Mouse (Mus musculus) liver, embryonic 14.5 days (tissue): ENCODE measurements at regions not wholly inside any gene's neighbourhood (a gene's known extent, or its start where the extent isn't known, plus 50 kb on each side); places are given as distances from the start of the nearest gene placed in this dataset.

Experiments used
- ATAC-seq: fragments of 200-750 bp; cut with Nextera tagmentation; 2 replicates; pipeline ENCODE4 v1.8.0; 2017; ENCODE audit warnings: moderate number of reproducible peaks, mild to moderate bottlenecking, moderate library complexity; ENCODE audit not compliant: insufficient read depth
- DNase-seq, 3 experiments: peaks; one replicate each; pipeline ENCODE4 v3.0.0-alpha.2; 2012 to 2013; ENCODE audit warnings: low read depth in 3 of 3, low spot score in 3 of 3
- H3K27ac ChIP-seq: fragments of 300-500 bp; sonication (generic); 2 replicates; pipeline ENCODE4 v1.5.1; 2014; ENCODE audit warnings: moderate library complexity, mild to moderate bottlenecking, control low read depth, inconsistent platforms
- H3K27me3 ChIP-seq: fragments of 300-500 bp; sonication (generic); 2 replicates; pipeline ENCODE4 v1.6.1; 2014; ENCODE audit warnings: mild to moderate bottlenecking, low read length, moderate library complexity; ENCODE audit not compliant: control insufficient read depth, insufficient read depth
- H3K36me3 ChIP-seq: fragments of 300-500 bp; sonication (generic); replicated peaks from 2 replicates; pipeline ENCODE4 v1.6.1; 2014; ENCODE audit warnings: low read depth; ENCODE audit not compliant: control insufficient read depth, insufficient read depth
- H3K4me1 ChIP-seq, 2 experiments: fragments of 200-500 bp in 1 of 2; fragments of 300-500 bp in 1 of 2; sonication (generic) in 1 of 2; replicated peaks; 2 replicates each; pipeline ENCODE4 v1.6.1; 2012 to 2014; ENCODE audit warnings: antibody characterized with exemption in 1 of 2, inconsistent platforms in 1 of 2, low read length in 1 of 2; ENCODE audit not compliant: control insufficient read depth in 2 of 2, insufficient read depth in 2 of 2
- H3K4me2 ChIP-seq: fragments of 300-500 bp; sonication (generic); 2 replicates; pipeline ENCODE4 v1.6.1; 2014; ENCODE audit warnings: low read depth, mild to moderate bottlenecking, control low read depth, moderate library complexity
- H3K4me3 ChIP-seq, 2 experiments: fragments of 200-500 bp in 1 of 2; fragments of 300-500 bp in 1 of 2; sonication (generic) in 1 of 2; 2 replicates each; pipeline ENCODE4 v1.5.1; 2012 to 2014; ENCODE audit warnings: low read depth in 2 of 2, low read length in 2 of 2, mild to moderate bottlenecking in 2 of 2, control low read depth in 1 of 2, inconsistent platforms in 1 of 2, moderate library complexity in 1 of 2; ENCODE audit not compliant: insufficient read depth in 1 of 2
- H3K9ac ChIP-seq: fragments of 300-500 bp; sonication (generic); replicated peaks from 2 replicates; pipeline ENCODE4 v1.6.1; 2014; ENCODE audit warnings: mild to moderate bottlenecking, control low read depth, moderate library complexity
- H3K9me3 ChIP-seq: fragments of 300-500 bp; sonication (generic); 2 replicates; pipeline ENCODE4 v1.6.1; 2016; ENCODE audit warnings: low read length, mixed read lengths; ENCODE audit not compliant: control insufficient read depth
- CTCF ChIP-seq: IDR thresholded peaks from 2 replicates; pipeline ENCODE4 v1.5.1; 2016; ENCODE audit warnings: antibody characterized with exemption, low read depth, control low read depth
- EP300 ChIP-seq: IDR thresholded peaks from 2 replicates; pipeline ENCODE4 v1.6.1; 2016; ENCODE audit warnings: antibody characterized with exemption, low read depth
- WGBS: fragments of 180-500 bp; shearing (Covaris S2); extraction: QIAGEN DNeasy Blood & Tissue Kit; methylation state at CpG from one replicate; pipeline ENCODE4 v1.1.7; 2014; ENCODE audit not compliant: insufficient replicate concordance; 5-methylcytosine and 5-hydroxymethylcytosine counted together

DNA sequence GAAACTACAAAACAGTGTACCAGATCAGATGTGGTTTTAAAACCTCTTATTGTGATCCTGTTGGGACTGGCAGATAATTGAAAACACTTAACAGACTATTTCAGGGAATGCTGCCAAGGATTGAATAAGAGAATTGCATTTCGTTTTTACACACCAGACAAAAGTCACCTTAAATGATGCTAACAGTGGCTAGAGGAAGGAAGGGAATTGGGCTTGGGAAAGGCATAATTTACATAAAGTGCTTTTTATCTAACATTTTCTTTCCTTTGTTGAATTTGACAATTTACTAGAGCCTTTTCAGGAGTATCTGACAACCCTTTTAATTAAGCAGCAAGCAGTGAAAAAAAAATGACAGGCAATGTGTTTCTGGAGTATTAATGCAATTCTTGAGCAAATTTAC is 250.9 kb downstream of the Hdgfl1 start:
- no peaks in the 10 kb centered on the region for H3K4me1 ChIP-seq
- TF ChIP-seq CTCF (no peak), EP300 (no peak)
- H3K4me2 ChIP-seq, result no peak overlapping the region
- 43% methylated on average over 1 of the region's 1 CpGs for WGBS
- H3K9me3 ChIP-seq, result no peaks in the 10 kb centered on the region
- no peak overlapping the region for H3K27ac ChIP-seq
- DNase-seq (no peak), ATAC-seq (no peak)
- H3K9ac ChIP-seq, result no peak overlapping the region
- no peaks in the 10 kb centered on the region for H3K36me3 ChIP-seq
- H3K4me3 ChIP-seq, result no peak overlapping the region
- no peaks in the 10 kb centered on the region for H3K27me3 ChIP-seq

DNA sequence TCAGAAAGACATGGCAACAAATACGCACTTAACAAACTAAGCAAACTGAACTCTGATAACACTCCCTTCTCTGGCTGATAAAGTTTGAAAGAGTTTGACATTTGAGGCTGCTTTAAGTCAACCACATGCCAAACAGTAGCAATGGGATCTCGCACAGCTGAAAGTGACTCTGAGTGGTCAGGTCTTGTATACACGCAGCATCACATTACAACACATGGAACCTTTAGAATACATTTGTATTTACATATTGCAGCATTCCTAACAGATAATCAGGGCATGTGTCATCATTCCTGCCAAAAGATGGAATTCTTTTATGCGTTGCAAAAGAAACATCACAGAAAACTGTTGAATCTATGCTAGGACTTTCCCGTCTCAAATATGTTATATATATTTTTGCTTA is 251.5 kb downstream of the Hdgfl1 start:
- ATAC-seq (no peak), DNase-seq (no peak)
- H3K4me3 ChIP-seq, result no peak overlapping the region
- no peaks in the 10 kb centered on the region for H3K9me3 ChIP-seq
- no peak overlapping the region for H3K9ac ChIP-seq
- H3K4me1 ChIP-seq, result no peaks in the 10 kb centered on the region
- H3K27me3 ChIP-seq, result no peaks in the 10 kb centered on the region
- WGBS, result 70% methylated on average over 5 of the region's 5 CpGs
- no peaks in the 10 kb centered on the region for H3K36me3 ChIP-seq
- no peak for TF ChIP-seq EP300
- no peak overlapping the region for H3K27ac ChIP-seq
- H3K4me2 ChIP-seq, result no peak overlapping the region

DNA sequence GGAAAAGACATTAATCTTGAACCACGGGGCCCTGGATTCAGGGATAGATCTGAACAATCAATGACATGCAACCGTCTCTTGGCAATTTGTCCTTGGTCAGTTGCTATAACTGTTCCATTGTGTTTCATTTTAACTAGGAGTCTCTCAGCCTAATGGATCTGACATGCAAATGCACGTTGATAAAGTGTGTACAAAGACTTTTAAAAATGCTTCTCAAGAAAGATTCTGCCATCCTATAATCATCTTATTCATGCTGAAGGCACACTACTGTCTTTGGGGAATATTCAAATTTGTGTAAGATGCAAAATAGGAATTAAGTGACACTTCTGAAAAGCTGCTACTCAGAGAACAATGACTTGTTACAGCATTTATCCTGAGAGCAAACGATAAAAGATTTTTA is 252.3 kb downstream of the Hdgfl1 start:
- Histone ChIP-seq H3K9me3 (no peaks in the 10 kb centered on the region), H3K36me3 (no peaks in the 10 kb centered on the region), H3K4me2 (no peak overlapping the region), H3K27me3 (no peaks in the 10 kb centered on the region), H3K9ac (no peak overlapping the region), H3K27ac (no peak overlapping the region), H3K4me1 (no peaks in the 10 kb centered on the region), H3K4me3 (no peak overlapping the region)
- no peak for TF ChIP-seq CTCF
- TF ChIP-seq EP300, result no peak
- no peak for ATAC-seq
- no peak for DNase-seq
- 48% methylated on average over 4 of the region's 4 CpGs for WGBS

DNA sequence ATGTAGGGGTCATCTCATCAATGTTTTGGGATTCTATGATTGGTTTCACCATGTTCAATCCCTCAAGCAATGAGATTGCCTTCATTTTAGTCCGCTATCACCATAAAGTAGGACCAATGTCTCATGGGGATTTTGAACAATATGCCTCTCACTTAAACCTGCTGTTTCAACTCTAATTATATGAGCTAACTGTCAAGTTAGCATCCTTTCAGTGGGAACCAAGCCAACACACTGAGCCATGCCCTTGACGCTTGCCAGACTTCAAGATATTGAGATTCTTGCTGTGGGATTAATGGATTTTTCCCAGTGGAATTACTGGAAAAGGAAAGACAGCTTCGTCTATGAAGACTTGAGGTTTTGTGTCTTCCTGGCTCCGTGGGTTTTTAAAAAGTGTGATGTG is 259.5 kb downstream of the Hdgfl1 start:
- no peaks in the 10 kb centered on the region for H3K36me3 ChIP-seq
- 46% methylated on average over 4 of the region's 4 CpGs for WGBS
- no peaks in the 10 kb centered on the region for H3K27me3 ChIP-seq
- no peak overlapping the region for H3K4me3 ChIP-seq
- H3K4me1 ChIP-seq, result no peaks in the 10 kb centered on the region
- ATAC-seq (no peak), DNase-seq (no peak)
- H3K4me2 ChIP-seq, result no peak overlapping the region
- no peak overlapping the region for H3K9ac ChIP-seq
- TF ChIP-seq CTCF (no peak), EP300 (no peak)
- no peak overlapping the region for H3K27ac ChIP-seq
- H3K9me3 ChIP-seq, result no peaks in the 10 kb centered on the region

DNA sequence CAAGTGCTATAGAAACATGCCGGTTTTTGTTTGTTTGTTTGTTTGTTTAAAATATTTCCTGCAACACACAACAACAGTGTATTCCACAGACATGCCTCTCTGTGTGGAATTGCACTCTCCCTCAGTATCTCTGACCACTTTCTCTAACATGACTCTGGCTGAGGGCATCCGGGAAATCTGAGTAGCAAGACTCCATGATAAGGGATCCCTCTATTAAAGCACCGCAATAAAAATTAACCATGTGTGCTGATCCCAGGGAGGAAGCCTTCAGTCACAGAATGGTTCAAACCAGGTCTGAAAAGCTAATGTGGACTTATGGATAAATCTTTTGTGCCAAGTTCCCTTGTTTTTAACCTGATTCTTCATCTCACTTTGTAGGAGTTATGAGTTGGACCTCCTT is 260.1 kb downstream of the Hdgfl1 start:
- Histone ChIP-seq H3K36me3 (no peaks in the 10 kb centered on the region), H3K4me3 (no peak overlapping the region), H3K4me2 (no peak overlapping the region), H3K9ac (no peak overlapping the region), H3K27ac (no peak overlapping the region), H3K9me3 (no peaks in the 10 kb centered on the region), H3K27me3 (no peaks in the 10 kb centered on the region), H3K4me1 (no peaks in the 10 kb centered on the region)
- DNase-seq (no peak), ATAC-seq (no peak)
- no peak for TF ChIP-seq CTCF
- TF ChIP-seq EP300, result no peak
- 68% methylated on average over 3 of the region's 3 CpGs for WGBS

DNA sequence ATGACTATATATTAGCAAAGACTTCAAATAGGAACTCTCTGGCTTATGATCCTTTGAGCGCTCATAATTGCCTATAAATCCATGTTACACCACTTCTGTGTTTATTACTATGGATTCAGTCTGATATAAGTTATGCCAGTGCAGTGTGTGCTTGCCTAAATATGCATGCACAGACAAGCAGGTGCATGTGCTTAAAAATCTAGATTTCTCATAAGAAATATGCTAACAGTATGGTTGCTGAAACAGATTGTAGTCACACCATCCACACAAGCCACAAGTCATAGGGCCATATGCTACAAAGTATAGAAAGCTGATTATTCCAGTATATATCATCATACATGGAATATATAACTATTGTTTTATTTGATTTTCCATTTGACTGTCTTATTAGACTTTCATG is 266.2 kb downstream of the Hdgfl1 start:
- DNase-seq, result no peak
- Histone ChIP-seq H3K4me1 (no peaks in the 10 kb centered on the region), H3K27me3 (no peaks in the 10 kb centered on the region), H3K4me2 (no peak overlapping the region), H3K27ac (no peak overlapping the region), H3K36me3 (no peaks in the 10 kb centered on the region), H3K4me3 (no peak overlapping the region), H3K9ac (no peak overlapping the region), H3K9me3 (no peaks in the 10 kb centered on the region)
- TF ChIP-seq CTCF (no peak), EP300 (no peak)
- ATAC-seq, result no peak
- WGBS, result 57% methylated on average over 1 of the region's 1 CpGs
